Mouse (Mus musculus): ENCODE data around the gene Asic2.

The Asic2 gene

GRCm38 (mm10) chr11:81080076-81080805, 888.0 kb downstream of the Asic2 start:
- no peak for DNase-seq

GRCm38 (mm10) chr11:81079237-81079636, 889.0 kb downstream of the Asic2 start:
- no peak for DNase-seq

GRCm38 (mm10) chr11:81071836-81072235, 896.4 kb downstream of the Asic2 start:
- no peak for DNase-seq

- no peak for DNase-seq
These were observed 902.9 kb downstream of the Asic2 start for GRCm38 (mm10) chr11:81065386-81065785.

- no peak for DNase-seq
These were observed 904.3 kb downstream of the Asic2 start for GRCm38 (mm10) chr11:81064006-81064405.

- DNase-seq: no peak
These were observed 908.2 kb downstream of the Asic2 start for GRCm38 (mm10) chr11:81060077-81060476.

- DNase-seq: no peak
These were observed 908.7 kb downstream of the Asic2 start for GRCm38 (mm10) chr11:81059546-81059945.

GRCm38 (mm10) chr11:81057506-81057905, 910.8 kb downstream of the Asic2 start:
- DNase-seq: no peak

GRCm38 (mm10) chr11:81056776-81057175, 911.5 kb downstream of the Asic2 start:
- DNase-seq: no peak

GRCm38 (mm10) chr11:81055446-81056145, 912.7 kb downstream of the Asic2 start:
- no peak for DNase-seq

GRCm38 (mm10) chr11:81053826-81054225, 914.4 kb downstream of the Asic2 start:
- no peak for DNase-seq

GRCm38 (mm10) chr11:81041671-81042070, 926.6 kb downstream of the Asic2 start:
- no peak for DNase-seq

- DNase-seq: no peak
These were observed 928.3 kb downstream of the Asic2 start for GRCm38 (mm10) chr11:81039976-81040375.

- no peak for DNase-seq
These were observed 936.1 kb downstream of the Asic2 start for GRCm38 (mm10) chr11:81032151-81032550.

GRCm38 (mm10) chr11:81014776-81015175, 953.5 kb downstream of the Asic2 start:
- no peak for DNase-seq

- DNase-seq: no peak
These were observed 954.8 kb downstream of the Asic2 start for GRCm38 (mm10) chr11:81013501-81013900.

- DNase-seq: no peak
These were observed 957.5 kb downstream of the Asic2 start for GRCm38 (mm10) chr11:81010766-81011165.

- DNase-seq: no peak
These were observed 958.9 kb downstream of the Asic2 start for GRCm38 (mm10) chr11:81009366-81009765.

GRCm38 (mm10) chr11:81005831-81006230, 962.4 kb downstream of the Asic2 start:
- no peak for DNase-seq

- no peak for DNase-seq
These were observed 965.4 kb downstream of the Asic2 start for GRCm38 (mm10) chr11:81002769-81003430.

- no peak for DNase-seq
These were observed 972.6 kb downstream of the Asic2 start for GRCm38 (mm10) chr11:80995621-80996020.

- DNase-seq: no peak
These were observed 984.7 kb downstream of the Asic2 start for GRCm38 (mm10) chr11:80983530-80983929.

- no peak for DNase-seq
These were observed 991.9 kb downstream of the Asic2 start for GRCm38 (mm10) chr11:80976239-80976855.
